Mouse (Mus musculus): Measurements from ENCODE around the gene Gm4302. TPM values are rescaled to one million over a fixed set of nuclear protein-coding genes. Genes with fewer than 3 reads are reported as not detected.
"Not testable (repeated sequence)": the region's sequence is repeated elsewhere in the genome, so short reads cannot be mapped to it uniquely, and the experiment has no call there.

The Gm4302 gene
- polyA plus RNA-seq (2012; ENCODE audit: insufficient read depth, insufficient read length, missing spikeins) = not detected in 2 replicates

DNA sequence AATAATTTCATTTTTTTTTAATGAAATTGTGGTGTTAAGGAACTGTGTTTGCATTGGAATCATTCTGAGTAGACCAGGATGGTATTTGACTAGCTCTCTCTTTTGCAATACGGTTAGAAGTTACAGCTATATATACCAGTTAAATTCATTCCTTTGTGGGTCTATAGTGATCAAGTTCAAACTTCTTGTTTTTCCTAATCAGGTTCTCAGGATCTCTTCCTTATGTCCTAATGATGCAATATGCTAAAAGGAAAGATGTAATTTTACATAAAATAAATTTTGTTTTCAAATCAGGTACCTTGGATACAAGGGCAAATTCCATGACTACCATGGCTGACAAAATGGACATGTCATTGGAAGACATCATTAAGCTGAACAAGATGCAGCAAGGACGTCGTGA, at the start of gene Gm4302:
Gene Gm4302, plus strand, starts transcription at position 301 of the 400 bp plus-strand sequence.
- not testable (repeated sequence) for H3K4me3 ChIP-seq (ENCODE audit: insufficient read depth, low read depth, low read length); H3K4me1 ChIP-seq (ENCODE audit: control insufficient read depth, insufficient read depth, insufficient read length, low read length); H3K27ac ChIP-seq (replicated peaks; ENCODE audit: low read depth, low read length)

DNA sequence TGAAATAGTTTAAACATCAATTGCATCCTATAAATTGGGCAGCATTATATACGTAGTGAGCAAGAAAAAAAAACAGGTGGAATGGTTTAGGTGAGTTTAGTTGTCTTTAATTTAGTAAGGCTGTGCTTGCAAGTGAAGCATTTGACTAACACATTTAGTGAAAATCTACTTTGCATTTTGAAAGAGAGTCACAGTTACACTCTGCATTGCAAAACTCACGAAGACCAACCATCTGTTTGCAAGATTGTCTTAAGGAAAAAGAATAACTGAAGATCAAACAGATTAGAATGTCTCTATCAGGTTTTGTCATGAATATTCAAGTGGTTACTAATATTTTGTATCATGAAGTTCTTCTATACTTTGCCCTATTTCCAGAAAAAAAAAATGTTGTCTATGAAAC, 44.5 kb upstream of the Gm4302 start:
- H3K4me1 ChIP-seq (ENCODE audit: control insufficient read depth, insufficient read depth, insufficient read length, low read length) = no peaks in the 10 kb centered on the region
- no peak overlapping the region for H3K4me3 ChIP-seq (ENCODE audit: insufficient read depth, low read depth, low read length)

DNA sequence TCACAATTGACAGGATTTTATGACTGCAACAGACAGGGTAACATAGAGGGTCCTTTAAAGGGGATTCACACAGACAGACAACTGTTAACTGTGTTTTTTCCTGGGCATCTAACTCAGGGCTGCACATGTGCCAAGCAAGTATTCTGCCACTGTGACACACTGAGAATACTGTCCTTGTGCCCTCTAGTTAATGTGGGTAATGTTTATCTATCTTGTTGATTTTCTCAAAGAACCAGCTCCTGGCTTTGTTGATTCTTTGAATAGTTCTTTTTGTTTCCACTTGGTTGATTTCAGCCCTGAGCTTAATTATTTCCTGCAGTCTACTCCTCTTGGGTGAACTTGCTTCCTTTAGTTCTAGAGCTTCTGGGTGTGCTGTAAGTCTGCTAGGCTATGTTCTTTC, 40.5 kb upstream of the Gm4302 start:
- not testable (repeated sequence) for H3K4me3 ChIP-seq (ENCODE audit: insufficient read depth, low read depth, low read length); H3K27ac ChIP-seq (replicated peaks; ENCODE audit: low read depth, low read length); H3K4me1 ChIP-seq (ENCODE audit: control insufficient read depth, insufficient read depth, insufficient read length, low read length)

More for the DNA sequence above, 44.5 kb upstream of the Gm4302 start:
- no peak overlapping the region for H3K27ac ChIP-seq (replicated peaks; ENCODE audit: low read depth, low read length)

DNA sequence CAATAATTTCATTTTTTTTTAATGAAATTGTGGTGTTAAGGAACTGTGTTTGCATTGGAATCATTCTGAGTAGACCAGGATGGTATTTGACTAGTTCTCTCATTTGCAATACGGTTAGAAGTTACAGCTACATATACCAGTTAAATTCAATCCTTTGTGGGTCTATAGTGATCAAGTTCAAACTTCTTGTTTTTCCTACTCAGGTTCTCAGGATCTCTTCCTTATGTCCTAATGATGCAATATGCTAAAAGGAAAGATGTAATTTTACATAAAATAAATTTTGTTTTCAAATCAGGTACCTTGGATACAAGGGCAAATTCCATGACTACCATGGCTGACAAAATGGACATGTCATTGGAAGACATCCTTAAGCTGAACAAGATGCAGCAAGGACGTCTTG, 5.3 kb upstream of the Gm4302 start, which contains the start of gene Gm4301:
Gene Gm4301, plus strand, starts transcription at position 301 of the 400 bp plus-strand sequence.
- H3K27ac ChIP-seq (replicated peaks; ENCODE audit: low read depth, low read length); H3K4me3 ChIP-seq (ENCODE audit: insufficient read depth, low read depth, low read length); H3K4me1 ChIP-seq (ENCODE audit: control insufficient read depth, insufficient read depth, insufficient read length, low read length): not testable (repeated sequence)

DNA sequence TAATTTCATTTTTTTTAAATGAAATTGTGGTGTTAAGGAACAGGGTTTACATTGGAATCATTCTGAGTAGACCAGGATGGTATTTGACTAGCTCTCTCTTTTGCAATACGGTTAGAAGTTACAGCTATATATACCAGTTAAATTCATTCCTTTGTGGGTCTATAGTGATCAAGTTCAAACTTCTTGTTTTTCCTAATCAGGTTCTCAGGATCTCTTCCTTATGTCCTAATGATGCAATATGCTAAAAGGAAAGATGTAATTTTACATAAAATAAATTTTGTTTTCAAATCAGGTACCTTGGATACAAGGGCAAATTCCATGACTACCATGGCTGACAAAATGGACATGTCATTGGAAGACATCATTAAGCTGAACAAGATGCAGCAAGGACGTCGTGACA, 5.0 kb downstream of the Gm4302 start, which contains the start of gene Gm4303:
Gene Gm4303, plus strand, starts transcription at position 301 of the 400 bp plus-strand sequence.
- not testable (repeated sequence) for H3K4me3 ChIP-seq (ENCODE audit: insufficient read depth, low read depth, low read length); H3K4me1 ChIP-seq (ENCODE audit: control insufficient read depth, insufficient read depth, insufficient read length, low read length); H3K27ac ChIP-seq (replicated peaks; ENCODE audit: low read depth, low read length)

DNA sequence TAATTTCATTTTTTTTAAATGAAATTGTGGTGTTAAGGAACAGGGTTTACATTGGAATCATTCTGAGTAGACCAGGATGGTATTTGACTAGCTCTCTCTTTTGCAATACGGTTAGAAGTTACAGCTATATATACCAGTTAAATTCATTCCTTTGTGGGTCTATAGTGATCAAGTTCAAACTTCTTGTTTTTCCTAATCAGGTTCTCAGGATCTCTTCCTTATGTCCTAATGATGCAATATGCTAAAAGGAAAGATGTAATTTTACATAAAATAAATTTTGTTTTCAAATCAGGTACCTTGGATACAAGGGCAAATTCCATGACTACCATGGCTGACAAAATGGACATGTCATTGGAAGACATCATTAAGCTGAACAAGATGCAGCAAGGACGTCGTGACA, 10.2 kb downstream of the Gm4302 start, which contains the start of gene Gm4305:
Gene Gm4305, plus strand, starts transcription at position 301 of the 400 bp plus-strand sequence.
- H3K4me1 ChIP-seq (ENCODE audit: control insufficient read depth, insufficient read depth, insufficient read length, low read length); H3K4me3 ChIP-seq (ENCODE audit: insufficient read depth, low read depth, low read length); H3K27ac ChIP-seq (replicated peaks; ENCODE audit: low read depth, low read length): not testable (repeated sequence)

DNA sequence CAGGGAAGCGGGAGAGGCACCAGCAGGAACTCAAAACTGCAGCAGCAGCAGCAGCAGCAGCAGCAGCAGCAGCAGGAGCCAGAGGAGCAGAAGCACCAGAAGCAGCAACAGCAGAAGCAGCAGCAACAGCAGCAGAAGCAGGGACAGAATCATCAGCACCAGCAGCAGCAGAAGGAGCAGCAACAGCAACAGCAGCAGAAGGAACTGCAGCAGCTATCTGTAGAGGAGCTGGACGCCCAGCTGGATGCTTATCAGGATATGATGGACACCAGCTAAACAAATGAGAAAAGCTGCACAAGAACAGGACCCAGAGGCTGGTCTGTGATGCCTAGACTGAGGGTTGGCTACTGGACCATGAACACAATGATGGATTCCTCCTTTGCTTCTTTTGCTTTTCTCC, 16.2 kb downstream of the Gm4302 start:
- H3K4me1 ChIP-seq (ENCODE audit: control insufficient read depth, insufficient read depth, insufficient read length, low read length); H3K27ac ChIP-seq (replicated peaks; ENCODE audit: low read depth, low read length); H3K4me3 ChIP-seq (ENCODE audit: insufficient read depth, low read depth, low read length): not testable (repeated sequence)

DNA sequence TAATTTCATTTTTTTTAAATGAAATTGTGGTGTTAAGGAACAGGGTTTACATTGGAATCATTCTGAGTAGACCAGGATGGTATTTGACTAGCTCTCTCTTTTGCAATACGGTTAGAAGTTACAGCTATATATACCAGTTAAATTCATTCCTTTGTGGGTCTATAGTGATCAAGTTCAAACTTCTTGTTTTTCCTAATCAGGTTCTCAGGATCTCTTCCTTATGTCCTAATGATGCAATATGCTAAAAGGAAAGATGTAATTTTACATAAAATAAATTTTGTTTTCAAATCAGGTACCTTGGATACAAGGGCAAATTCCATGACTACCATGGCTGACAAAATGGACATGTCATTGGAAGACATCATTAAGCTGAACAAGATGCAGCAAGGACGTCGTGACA, 20.4 kb downstream of the Gm4302 start, which contains the start of gene Gm4307:
Gene Gm4307, plus strand, starts transcription at position 301 of the 400 bp plus-strand sequence.
- not testable (repeated sequence) for H3K27ac ChIP-seq (replicated peaks; ENCODE audit: low read depth, low read length); H3K4me3 ChIP-seq (ENCODE audit: insufficient read depth, low read depth, low read length); H3K4me1 ChIP-seq (ENCODE audit: control insufficient read depth, insufficient read depth, insufficient read length, low read length)

DNA sequence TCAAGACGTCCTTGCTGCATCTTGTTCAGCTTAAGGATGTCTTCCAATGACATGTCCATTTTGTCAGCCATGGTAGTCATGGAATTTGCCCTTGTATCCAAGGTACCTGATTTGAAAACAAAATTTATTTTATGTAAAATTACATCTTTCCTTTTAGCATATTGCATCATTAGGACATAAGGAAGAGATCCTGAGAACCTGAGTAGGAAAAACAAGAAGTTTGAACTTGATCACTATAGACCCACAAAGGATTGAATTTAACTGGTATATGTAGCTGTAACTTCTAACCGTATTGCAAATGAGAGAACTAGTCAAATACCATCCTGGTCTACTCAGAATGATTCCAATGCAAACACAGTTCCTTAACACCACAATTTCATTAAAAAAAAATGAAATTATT, 41.8 kb downstream of the Gm4302 start, which contains the start of gene Gm4312:
Gene Gm4312, minus strand, starts transcription at position 101 of the 400 bp plus-strand sequence.
- H3K27ac ChIP-seq (replicated peaks; ENCODE audit: low read depth, low read length); H3K4me1 ChIP-seq (ENCODE audit: control insufficient read depth, insufficient read depth, insufficient read length, low read length); H3K4me3 ChIP-seq (ENCODE audit: insufficient read depth, low read depth, low read length): not testable (repeated sequence)

Other genes with a start within 250 kb of the Gm4302 start
- not detected in 2 replicates for gene Gm4301, start 5.2 kb upstream of the Gm4302 start, polyA plus RNA-seq (2012; ENCODE audit: insufficient read depth, insufficient read length, missing spikeins)
- not detected in 2 replicates for gene Gm4303, start 5.1 kb downstream of the Gm4302 start, polyA plus RNA-seq (2012; ENCODE audit: insufficient read depth, insufficient read length, missing spikeins)
- gene Gm4305, start 10.3 kb downstream of the Gm4302 start, polyA plus RNA-seq (2012; ENCODE audit: insufficient read depth, insufficient read length, missing spikeins) = not detected in 2 replicates
- gene Gm4307, start 20.5 kb downstream of the Gm4302 start, polyA plus RNA-seq (2012; ENCODE audit: insufficient read depth, insufficient read length, missing spikeins) = not detected in 2 replicates
- gene Gm4312, start 41.7 kb downstream of the Gm4302 start, polyA plus RNA-seq (2012; ENCODE audit: insufficient read depth, insufficient read length, missing spikeins) = not detected in 2 replicates
- gene Tmtc3, start 146.5 kb downstream of the Gm4302 start, polyA plus RNA-seq (2012; ENCODE audit: insufficient read depth, insufficient read length, missing spikeins) = 7.9 and 8.3 TPM in 2 replicates
- gene Cep290, start 146.7 kb downstream of the Gm4302 start, polyA plus RNA-seq (2012; ENCODE audit: insufficient read depth, insufficient read length, missing spikeins) = 2.0 and 3.8 TPM in 2 replicates
- 13.7 and 15.1 TPM in 2 replicates for gene 4930430F08Rik, start 249.6 kb downstream of the Gm4302 start, polyA plus RNA-seq (2012; ENCODE audit: insufficient read depth, insufficient read length, missing spikeins)
- gene 1700017N19Rik, start 249.6 kb downstream of the Gm4302 start, polyA plus RNA-seq (2012; ENCODE audit: insufficient read depth, insufficient read length, missing spikeins) = not detected in 2 replicates